Mouse (Mus musculus) spleen, adult 2 months (tissue): ENCODE measurements around the gene Atp8b5.

Source experiments
- CTCF ChIP-seq: fragments of 200-500 bp; IDR thresholded peaks from 2 replicates; pipeline ENCODE4 v1.5.1; 2011; ENCODE audit warnings: mild to moderate bottlenecking, inconsistent platforms; ENCODE audit not compliant: insufficient read depth, insufficient read length, insufficient replicate concordance; ENCODE audit errors: extremely low read depth
- POLR2A ChIP-seq: fragments of 200-500 bp; IDR thresholded peaks from 2 replicates; pipeline ENCODE4 v1.6.1; 2011; ENCODE audit warnings: low read depth, low read length, inconsistent platforms

GRCm38 (mm10) chr4:43245776-43246175 lies 21.2 kb upstream of the Atp8b5 start:
- TF ChIP-seq POLR2A (no peak), CTCF (no peak)
